Mouse (Mus musculus): Measurements from ENCODE around the gene Tst.

Gene Tst

GRCm38 (mm10) chr15:78384220-78385116 is 21.2 kb downstream of the Tst start:
- no peak for DNase-seq

DNA sequence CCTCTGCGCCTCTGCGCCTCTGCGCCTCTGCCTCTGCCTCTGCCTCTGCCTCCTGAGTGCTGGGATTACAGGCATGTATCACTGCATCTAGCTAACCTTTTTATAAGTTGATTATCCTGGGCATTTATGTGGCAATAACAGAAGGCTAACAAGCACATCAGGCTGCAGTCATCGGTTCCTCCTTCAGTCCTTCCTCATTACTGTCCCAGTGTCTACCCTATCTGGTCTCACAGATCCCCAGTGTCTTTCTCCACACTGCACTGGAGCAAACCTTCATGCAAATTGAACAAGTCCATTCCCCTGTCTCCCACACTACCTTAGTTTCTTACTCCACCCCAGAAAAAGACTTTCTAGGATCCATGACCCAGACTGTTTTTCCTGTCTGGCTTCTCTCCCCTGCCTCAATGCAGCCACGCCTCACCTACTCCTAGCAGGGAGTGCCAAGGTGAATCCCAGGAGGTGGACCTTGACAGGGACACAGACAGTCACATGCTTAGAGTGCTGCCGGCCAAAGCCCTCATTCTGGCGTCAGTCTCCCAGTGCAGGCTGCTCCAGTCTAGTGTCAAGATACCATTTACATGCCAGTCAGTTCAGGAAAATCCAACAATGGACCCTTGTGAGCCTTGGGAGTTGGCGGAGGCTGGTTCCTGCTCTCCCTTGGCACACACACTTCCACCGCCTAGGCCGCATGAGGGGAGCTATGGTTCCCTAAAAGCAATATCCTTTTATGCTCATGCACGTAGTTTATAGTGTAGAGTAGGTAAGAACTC is 22.1 kb downstream of the Tst start:
- no peak for DNase-seq

GRCm38 (mm10) chr15:78382115-78382514 is 23.6 kb downstream of the Tst start:
- no peak for DNase-seq

GRCm38 (mm10) chr15:78380741-78381140 is 25.0 kb downstream of the Tst start:
- DNase-seq, result no peak

GRCm38 (mm10) chr15:78380208-78380607 is 25.5 kb downstream of the Tst start:
- no peak for DNase-seq

- DNase-seq, result no peak
These were observed 27.2 kb downstream of the Tst start for GRCm38 (mm10) chr15:78378556-78378955.

DNA sequence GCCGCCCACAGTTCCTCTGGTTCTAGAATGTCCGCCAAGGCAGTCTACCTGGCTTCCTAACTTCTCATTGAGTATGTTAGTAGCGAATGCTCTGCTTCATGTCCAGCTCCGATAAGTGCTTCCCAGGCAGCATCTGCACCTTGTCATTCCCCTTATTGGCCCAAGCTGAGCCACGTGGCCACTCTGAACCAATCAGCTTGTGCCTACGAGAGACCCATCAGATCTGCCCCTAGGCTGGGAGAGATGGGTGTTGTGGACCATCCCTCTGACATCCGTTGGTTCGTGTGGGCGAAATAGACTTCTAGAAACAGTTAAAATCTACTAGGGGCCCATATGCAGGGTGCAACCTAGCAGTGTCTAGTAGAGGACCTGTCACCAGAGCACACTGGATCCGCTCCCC is 27.8 kb downstream of the Tst start:
- no peak for DNase-seq

DNA sequence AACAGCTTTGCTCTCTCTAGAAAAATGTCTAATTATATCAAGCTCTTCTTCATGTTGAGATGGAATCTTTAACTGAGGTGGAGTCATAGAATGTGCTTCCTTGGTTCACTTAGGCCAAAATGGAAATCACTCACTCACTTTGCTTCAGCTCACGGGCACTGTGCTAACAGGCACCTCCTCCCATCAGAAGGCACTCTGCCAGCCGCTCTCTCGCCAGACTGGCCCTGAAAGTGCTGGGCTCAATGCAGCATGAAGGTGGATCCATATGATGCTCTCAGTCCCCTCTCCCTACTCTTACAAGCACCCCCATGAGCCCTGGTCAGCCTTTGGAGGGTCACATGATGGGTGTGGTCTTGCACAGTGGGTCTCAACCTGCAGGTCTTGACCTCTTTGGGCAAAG is 31.5 kb downstream of the Tst start:
- DNase-seq, result no peak

DNA sequence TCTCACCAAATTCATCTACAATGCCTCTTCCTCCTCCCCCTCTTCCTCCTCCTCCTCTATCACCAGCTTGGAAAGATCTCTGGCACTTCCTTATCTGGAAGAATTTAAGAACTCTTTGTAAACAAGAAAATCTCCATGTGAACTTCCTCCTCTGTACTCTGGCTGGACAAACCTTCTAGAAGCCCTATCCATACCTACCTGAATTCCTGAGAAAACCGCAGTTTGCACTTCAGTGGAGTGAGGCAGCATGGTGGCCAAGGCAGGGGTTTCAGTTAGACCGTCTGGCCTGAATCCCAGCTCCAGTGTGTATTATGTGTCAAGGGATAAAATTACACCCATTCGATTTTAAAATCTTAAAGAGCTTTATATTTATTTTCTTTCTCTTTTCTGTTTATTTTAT is 32.9 kb downstream of the Tst start:
- no peak for DNase-seq

GRCm38 (mm10) chr15:78369641-78370040 is 36.1 kb downstream of the Tst start:
- no peak for DNase-seq

GRCm38 (mm10) chr15:78368926-78369346 is 36.8 kb downstream of the Tst start:
- DNase-seq, result peak; percentile 37 to 52

DNA sequence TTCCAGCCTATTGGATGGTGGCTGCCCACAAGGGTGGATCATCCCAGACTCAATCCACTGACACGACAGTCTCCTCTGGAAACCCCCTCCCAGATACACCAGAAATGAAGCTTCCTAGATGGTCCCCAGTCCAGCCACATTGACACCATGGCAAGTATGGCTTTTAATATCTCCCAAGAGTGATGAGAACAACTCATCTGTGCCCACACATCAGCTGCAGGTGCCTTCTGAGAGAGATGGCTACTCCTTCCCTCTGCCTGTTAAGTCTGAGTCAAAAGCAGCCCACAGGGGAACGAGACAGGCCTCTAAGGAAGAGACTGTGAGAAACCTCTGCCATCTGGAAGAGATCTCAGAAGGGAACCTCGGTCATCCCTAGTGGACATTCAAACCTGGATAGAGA is 37.9 kb downstream of the Tst start:
- no peak for DNase-seq

- no peak for DNase-seq
These were observed 38.8 kb downstream of the Tst start for GRCm38 (mm10) chr15:78366875-78367274.

GRCm38 (mm10) chr15:78365916-78366315 is 39.8 kb downstream of the Tst start:
- DNase-seq, result no peak

GRCm38 (mm10) chr15:78355548-78355947 is 50.2 kb downstream of the Tst start:
- no peak for DNase-seq

- peak; percentile 38 to 47 for DNase-seq
These were observed 50.7 kb downstream of the Tst start for GRCm38 (mm10) chr15:78354958-78355357.

- no peak for DNase-seq
These were observed 54.0 kb downstream of the Tst start for GRCm38 (mm10) chr15:78351586-78352165.

Data from thymus, postnatal 36 days (tissue).